Mouse (Mus musculus) E14TG2a.4 (cell line): ENCODE data around the gene Raet1e.
"Not testable (repeated sequence)": the region's sequence is repeated elsewhere in the genome, so short reads cannot be mapped to it uniquely, and the experiment has no call there.

ENCODE experiments used
- CTCF ChIP-seq: conservative IDR thresholded peaks from 2 replicates; pipeline ENCODE4 v1.5.1; 2014; ENCODE audit warnings: low read length
- POU5F1 ChIP-seq: IDR thresholded peaks from 2 replicates; pipeline ENCODE4 v1.6.1; 2014; ENCODE audit warnings: low read length, borderline replicate concordance

- TF ChIP-seq CTCF, POU5F1: not testable (repeated sequence)
Observed at GRCm38 (mm10) chr10:22151863-22152640, 6.3 kb upstream of the Raet1e start.
